Mouse (Mus musculus): ENCODE results near the gene Krt12.

DNA sequence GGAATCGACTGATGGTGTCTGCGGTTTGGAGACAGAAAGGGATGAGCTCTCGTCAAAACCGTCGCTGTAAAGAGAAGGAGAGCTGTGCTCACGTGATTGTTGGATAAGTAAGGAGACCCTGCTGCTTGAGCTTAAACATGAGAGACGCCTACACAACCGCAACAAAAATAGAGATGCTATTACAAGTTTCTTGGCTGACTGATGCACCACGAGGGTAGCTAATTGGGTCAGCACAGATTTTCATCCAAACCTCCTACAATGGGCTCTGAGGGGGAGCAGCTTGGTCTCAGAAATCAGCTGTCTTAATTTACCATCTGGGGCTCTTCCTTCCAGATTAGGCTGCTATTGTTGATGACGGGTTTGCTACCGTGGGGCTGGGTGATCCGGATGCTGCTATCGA is 5.2 kb downstream of the Krt12 start:
- no peak for TF ChIP-seq CTCF (IDR thresholded peaks at IDR 0.05; ENCODE audit: low read depth, low read length)
- TF ChIP-seq POLR2A (IDR thresholded peaks at IDR 0.05; ENCODE audit: borderline replicate concordance, low read depth, low read length) = no peak

Data from bone marrow macrophage, adult 2 months (primary cell).